Mouse (Mus musculus) forebrain, embryonic 15.5 days (tissue): ENCODE results near the gene Nr1h4. TPM values are rescaled to one million over a fixed set of nuclear protein-coding genes. Genes with fewer than 3 reads are reported as not detected.

Source experiments
- ATAC-seq: fragments of 200-750 bp; cut with Nextera tagmentation; replicated peaks from 2 replicates; pipeline ENCODE4 v1.8.0; 2017; ENCODE audit warnings: mild to moderate bottlenecking, moderate TSS enrichment, moderate library complexity
- H3K27ac ChIP-seq: fragments of 300-500 bp; sonication (generic); replicated peaks from 2 replicates; pipeline ENCODE4 v1.5.1; 2015; ENCODE audit warnings: mild to moderate bottlenecking, inconsistent platforms
- H3K27me3 ChIP-seq: fragments of 300-500 bp; sonication (generic); 2 replicates; pipeline ENCODE4 v1.6.1; 2015; ENCODE audit warnings: inconsistent platforms
- H3K36me3 ChIP-seq: fragments of 300-500 bp; sonication (generic); 2 replicates; pipeline ENCODE4 v1.6.1; 2015; ENCODE audit warnings: mild to moderate bottlenecking, inconsistent platforms
- H3K4me1 ChIP-seq: fragments of 300-500 bp; sonication (generic); 2 replicates; pipeline ENCODE4 v1.6.1; 2015; ENCODE audit warnings: inconsistent platforms
- H3K4me2 ChIP-seq: fragments of 300-500 bp; sonication (generic); replicated peaks from 2 replicates; pipeline ENCODE4 v1.6.1; 2015; ENCODE audit warnings: mild to moderate bottlenecking, inconsistent platforms
- H3K4me3 ChIP-seq: fragments of 300-500 bp; sonication (generic); 2 replicates; pipeline ENCODE4 v1.5.1; 2015; ENCODE audit warnings: mild to moderate bottlenecking, inconsistent platforms
- H3K9ac ChIP-seq: fragments of 300-500 bp; sonication (generic); replicated peaks from 2 replicates; pipeline ENCODE4 v1.6.1; 2015; ENCODE audit warnings: mild to moderate bottlenecking, inconsistent platforms
- H3K9me3 ChIP-seq: fragments of 300-500 bp; sonication (generic); 2 replicates; pipeline ENCODE4 v1.6.1; 2016; ENCODE audit warnings: inconsistent platforms
- WGBS: fragments of 180-500 bp; shearing (Covaris S2); methylation state at CpG from one replicate; pipeline ENCODE4 v1.1.7; 2015; ENCODE audit warnings: mixed read lengths; 5-methylcytosine and 5-hydroxymethylcytosine counted together
- polyA plus RNA-seq: library from polyadenylated mRNA; unstranded; fragments of >200 nt; fragmentation: Nextera tagmentation; extraction: Ambion mirVana; gene quantifications from 2 replicates; pipeline ENCODE4 v1.2.1, GENCODE M21; 2015

The Nr1h4 gene
- polyA plus RNA-seq, 1 experiment from 2014 or later = 0.17 TPM

- H3K36me3 ChIP-seq = 0 out of 2 replicates have a peak, but pooled peaks cover 6% of the 10 kb centered on the region
- no peak overlapping the region for H3K27ac ChIP-seq
- H3K9ac ChIP-seq = no peak overlapping the region
- no peak overlapping the region for H3K4me2 ChIP-seq
- H3K4me1 ChIP-seq = no peaks in the 10 kb centered on the region
- ATAC-seq = no peak
- H3K4me3 ChIP-seq = no peak overlapping the region
- H3K27me3 ChIP-seq = no peaks in the 10 kb centered on the region
- 94% methylated on average over 2 of the region's 2 CpGs for WGBS
- H3K9me3 ChIP-seq = no peaks in the 10 kb centered on the region
These were observed 115.4 kb downstream of the Nr1h4 start for GRCm38 (mm10) chr10:89417966-89418365.

- no peak for ATAC-seq
- Histone ChIP-seq H3K4me1 (no peaks in the 10 kb centered on the region), H3K4me3 (no peak overlapping the region), H3K27me3 (no peaks in the 10 kb centered on the region), H3K27ac (no peak overlapping the region), H3K9me3 (no peaks in the 10 kb centered on the region), H3K4me2 (no peak overlapping the region), H3K9ac (no peak overlapping the region), H3K36me3 (0 out of 2 replicates have a peak, but pooled peaks cover 6% of the 10 kb centered on the region)
- 76% methylated on average over 3 of the region's 3 CpGs for WGBS
These were observed 117.9 kb downstream of the Nr1h4 start for GRCm38 (mm10) chr10:89415478-89415877.

DNA sequence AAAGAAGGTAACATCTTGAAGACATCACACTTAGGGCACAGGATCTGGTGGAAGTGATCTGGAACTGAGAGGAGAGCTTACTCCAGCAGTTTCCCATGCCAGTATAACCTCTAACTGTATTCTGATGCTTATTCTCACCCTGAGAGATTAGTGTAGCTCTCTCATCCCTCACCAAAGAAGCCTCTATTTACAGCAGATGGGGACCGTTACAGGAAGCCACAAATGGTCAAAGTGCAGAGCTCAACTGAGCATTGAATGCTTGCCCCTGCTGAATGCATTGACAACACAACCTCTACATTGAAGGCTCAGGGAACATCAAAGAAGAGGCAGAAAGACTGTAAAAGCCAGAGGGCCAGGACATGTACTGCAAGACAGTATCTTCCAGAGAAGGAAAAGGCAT is 125.8 kb downstream of the Nr1h4 start:
- no peak overlapping the region for H3K9ac ChIP-seq
- H3K4me2 ChIP-seq = no peak overlapping the region
- ATAC-seq = no peak
- H3K27ac ChIP-seq = no peak overlapping the region
- no peaks in the 10 kb centered on the region for H3K9me3 ChIP-seq
- no peaks in the 10 kb centered on the region for H3K27me3 ChIP-seq
- WGBS = 57% methylated on average over 1 of the region's 1 CpGs
- H3K4me3 ChIP-seq = no peak overlapping the region
- no peaks in the 10 kb centered on the region for H3K36me3 ChIP-seq
- H3K4me1 ChIP-seq = no peaks in the 10 kb centered on the region

DNA sequence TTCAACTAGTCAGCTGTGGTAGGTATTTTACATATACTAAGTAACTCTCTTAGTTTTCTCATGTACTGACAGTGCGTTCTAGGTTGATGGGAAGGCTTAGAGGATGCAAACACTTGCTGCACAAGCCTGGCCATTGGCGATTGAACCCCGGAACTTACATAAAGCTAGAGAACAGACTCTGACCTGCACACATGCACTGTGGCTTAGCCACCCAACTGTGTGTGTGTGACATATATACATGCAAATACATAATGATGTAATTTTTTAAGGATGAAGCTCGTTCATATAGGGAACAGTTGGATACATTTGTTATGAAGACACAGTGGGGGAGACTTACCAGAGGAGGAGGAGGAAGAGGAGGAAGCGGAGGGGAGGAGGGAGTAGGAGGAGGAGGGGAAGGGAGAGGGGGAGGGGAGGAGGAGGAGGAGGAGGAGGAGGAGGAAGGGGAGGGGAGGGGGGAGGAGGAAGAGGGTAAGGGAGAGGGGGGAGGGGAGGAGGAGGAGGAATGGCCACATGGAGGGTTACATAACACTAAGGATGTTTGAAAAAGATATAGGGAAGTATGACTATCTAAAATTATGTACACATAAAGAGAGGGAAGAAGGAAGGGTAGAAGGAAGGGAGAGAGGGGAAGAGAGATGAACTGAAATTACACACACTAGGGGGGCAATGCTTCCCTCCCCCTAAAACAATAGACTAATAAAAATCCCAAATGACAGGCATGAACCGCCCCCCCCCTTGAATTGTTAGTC is 126.5 kb downstream of the Nr1h4 start:
- no peaks in the 10 kb centered on the region for H3K36me3 ChIP-seq
- H3K9me3 ChIP-seq = no peaks in the 10 kb centered on the region
- 82% methylated on average over 5 of the region's 6 CpGs for WGBS
- no peak overlapping the region for H3K4me2 ChIP-seq
- ATAC-seq = no peak
- no peak overlapping the region for H3K4me3 ChIP-seq
- H3K27ac ChIP-seq = no peak overlapping the region
- no peaks in the 10 kb centered on the region for H3K27me3 ChIP-seq
- H3K4me1 ChIP-seq = no peaks in the 10 kb centered on the region
- no peak overlapping the region for H3K9ac ChIP-seq

DNA sequence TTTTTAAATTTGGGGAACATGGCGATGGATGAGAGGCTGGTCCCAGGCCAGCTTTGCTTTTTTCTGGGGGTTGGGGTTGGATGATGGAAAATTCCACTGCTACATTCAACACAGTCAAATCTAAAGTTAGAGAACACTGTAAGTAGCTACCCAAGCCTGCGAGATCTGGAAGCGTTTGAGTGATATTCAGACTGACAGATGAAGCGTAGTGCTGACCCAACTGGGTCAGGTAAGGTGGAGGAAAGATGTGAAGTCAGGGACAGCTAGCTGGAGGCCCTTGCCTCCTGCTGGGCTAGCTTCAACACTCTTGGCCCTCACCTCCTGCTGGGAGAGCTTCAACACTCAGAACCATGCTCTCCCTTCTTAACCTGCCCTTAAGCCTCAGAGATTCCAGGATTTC is 128.4 kb downstream of the Nr1h4 start:
- H3K27ac ChIP-seq = no peak overlapping the region
- WGBS = 88% methylated on average over 4 of the region's 4 CpGs
- no peak for ATAC-seq

More for the DNA sequence above, 128.4 kb downstream of the Nr1h4 start:
- Histone ChIP-seq H3K9me3 (no peaks in the 10 kb centered on the region), H3K4me2 (no peak overlapping the region), H3K27me3 (no peaks in the 10 kb centered on the region), H3K4me1 (no peaks in the 10 kb centered on the region), H3K36me3 (no peaks in the 10 kb centered on the region), H3K4me3 (no peak overlapping the region), H3K9ac (no peak overlapping the region)

Other genes starting within 250 kb of the Nr1h4 start
- 4.5 and 5.4 TPM in 2 replicates for gene Ano4, start 188.8 kb downstream of the Nr1h4 start, polyA plus RNA-seq
- gene Gas2l3, start 89.6 kb downstream of the Nr1h4 start, polyA plus RNA-seq = 12.1 and 13.9 TPM in 2 replicates
- gene Slc17a8, start 87.7 kb upstream of the Nr1h4 start, polyA plus RNA-seq = 0.29 and 0.38 TPM in 2 replicates
- gene Scyl2, start 152.7 kb upstream of the Nr1h4 start, polyA plus RNA-seq = 9.0 and 9.2 TPM in 2 replicates
- 64.7 and 67.1 TPM in 2 replicates for gene Actr6, start 198.7 kb upstream of the Nr1h4 start, polyA plus RNA-seq
- 27.7 and 28.1 TPM in 2 replicates for gene Uhrf1bp1l, start 211.4 kb upstream of the Nr1h4 start, polyA plus RNA-seq